Mouse (Mus musculus): ENCODE measurements around the gene Tanc2.

DNA sequence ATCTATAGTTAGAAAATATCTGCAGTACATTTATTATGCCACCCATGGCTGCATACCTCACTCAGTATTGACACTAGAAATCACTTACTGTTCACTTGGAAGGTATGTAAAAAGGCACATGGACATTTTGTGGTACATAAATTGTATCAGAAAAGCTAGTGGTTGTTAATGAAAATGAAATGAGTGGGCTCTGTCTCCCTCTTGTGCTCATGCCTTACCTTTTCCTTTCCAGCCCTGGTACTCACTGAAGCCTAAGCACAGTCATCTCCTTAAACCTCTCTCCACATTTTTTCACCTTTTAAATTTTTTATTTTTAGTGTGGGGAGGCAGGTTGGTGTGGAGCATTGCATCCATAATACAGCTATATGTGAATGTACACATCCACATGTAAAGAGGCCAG is 268.3 kb downstream of the Tanc2 start:
- TF ChIP-seq CTCF (IDR thresholded peaks at IDR 0.05 in 2 of 3, conservative IDR thresholded peaks at IDR 0.05 in 1 of 3; ENCODE audit: control insufficient read depth in 1 of 3, insufficient read depth in 1 of 3, low read depth in 2 of 3, low read length in 3 of 3, poor library complexity in 1 of 3, severe bottlenecking in 1 of 3): peak in 1 of 3 experiments; percentile 44; a peak in 2 of 6 replicates
- no peak for TF ChIP-seq USF1 (IDR thresholded peaks at IDR 0.05; ENCODE audit: low read depth, low read length)
- TF ChIP-seq TAL1 (IDR thresholded peaks at IDR 0.05; ENCODE audit: low read length): no peak
- no peak for TF ChIP-seq MAX (IDR thresholded peaks at IDR 0.05; ENCODE audit: low read length)
- TF ChIP-seq EP300 (IDR thresholded peaks at IDR 0.05; ENCODE audit: low read depth in 1 of 2, low read length in 2 of 2): no peak
- TF ChIP-seq MYC (IDR thresholded peaks at IDR 0.05; ENCODE audit: low read depth, low read length): no peak
- TF ChIP-seq E2F4 (IDR thresholded peaks at IDR 0.05; ENCODE audit: borderline replicate concordance, low read depth, low read length): no peak
- TF ChIP-seq TBP (IDR thresholded peaks at IDR 0.05; ENCODE audit: low read depth, low read length): no peak

All from MEL (cell line).